Mouse (Mus musculus) heart, postnatal 0 days (tissue): ENCODE results near the gene Rhbdl2.

Experiments
- CTCF ChIP-seq: IDR thresholded peaks from 2 replicates; pipeline ENCODE4 v1.5.1; 2016; ENCODE audit warnings: antibody characterized with exemption, control low read depth, low read depth
- EP300 ChIP-seq: IDR thresholded peaks from 2 replicates; pipeline ENCODE4 v1.6.1; 2016; ENCODE audit warnings: antibody characterized with exemption, low read depth

GRCm38 (mm10) chr4:123859379-123859778 lies 71.7 kb downstream of the Rhbdl2 start, which contains the start of gene 4933427I04Rik:
- TF ChIP-seq EP300 (no peak), CTCF (no peak)
